Mouse (Mus musculus): ENCODE results near the gene Ergic1.

Ergic1 gene

DNA sequence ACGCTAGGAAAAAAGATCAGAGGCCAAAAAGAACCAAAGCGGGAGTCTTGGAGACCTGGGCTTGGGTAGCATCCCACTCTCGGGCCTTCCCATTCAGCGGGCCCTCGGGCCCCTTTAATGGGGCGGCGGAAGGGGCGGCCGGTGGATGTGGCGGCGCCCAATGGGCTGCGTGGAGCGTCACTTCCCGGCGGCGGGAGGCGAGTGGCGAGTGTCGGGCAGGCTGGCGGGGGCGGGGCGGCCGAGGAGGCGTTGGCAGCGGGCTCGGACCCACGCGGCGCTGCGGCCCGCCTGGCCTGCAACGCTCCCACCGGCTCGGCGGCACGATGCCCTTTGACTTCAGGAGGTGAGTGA, at the start of gene Ergic1:
TSS of gene Ergic1 (plus strand) at position 200 of the 351 bp plus-strand sequence.
- DNase-seq: peak; percentile 83 to 89

DNA sequence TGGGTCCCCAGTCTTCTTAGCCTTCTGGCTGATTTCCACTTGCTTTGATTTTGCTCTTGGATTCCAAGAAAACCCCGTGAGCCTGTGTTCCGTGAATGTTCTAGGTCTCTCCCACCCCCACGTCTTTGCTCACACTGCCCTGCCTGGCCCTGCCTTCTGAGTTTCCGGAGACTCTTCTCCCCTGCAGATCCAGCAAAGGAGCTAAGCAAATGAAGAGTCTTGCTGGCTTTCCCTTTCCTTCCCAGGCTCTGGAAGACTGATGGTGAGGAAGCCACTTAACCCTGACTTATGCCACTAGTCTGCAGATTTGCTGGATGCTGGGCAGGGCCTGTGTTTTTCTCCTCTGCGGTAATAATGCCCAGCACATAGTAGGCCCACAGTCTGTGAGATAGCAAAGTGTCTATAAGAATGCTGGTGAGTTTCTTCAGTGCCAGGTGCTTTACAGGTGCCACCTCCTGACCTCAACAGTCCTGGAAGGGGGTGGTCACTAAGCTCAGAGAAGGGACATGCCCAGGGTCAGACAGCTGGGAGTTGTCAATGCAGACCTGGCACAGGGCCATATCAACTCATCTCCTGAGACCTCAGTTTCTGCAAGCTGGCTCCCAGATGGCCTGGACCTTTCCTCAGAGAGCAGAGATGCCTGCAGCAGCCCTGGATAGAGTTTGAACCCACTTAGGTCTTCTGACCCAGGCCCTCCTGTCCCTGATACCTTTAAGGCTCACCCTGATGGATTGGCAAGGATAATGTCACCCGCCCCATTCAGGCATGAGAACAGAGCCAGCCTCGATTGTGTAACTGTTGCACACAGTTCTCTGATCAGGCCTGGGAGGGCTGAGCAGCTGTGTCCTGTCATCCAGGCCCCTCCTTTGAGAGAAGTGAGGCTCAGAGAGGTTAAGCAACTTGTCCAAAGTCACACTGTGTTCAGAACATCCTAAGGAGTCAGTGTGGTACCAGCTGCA, 49.2 kb upstream of the Ergic1 start:
- no peak for DNase-seq

DNA sequence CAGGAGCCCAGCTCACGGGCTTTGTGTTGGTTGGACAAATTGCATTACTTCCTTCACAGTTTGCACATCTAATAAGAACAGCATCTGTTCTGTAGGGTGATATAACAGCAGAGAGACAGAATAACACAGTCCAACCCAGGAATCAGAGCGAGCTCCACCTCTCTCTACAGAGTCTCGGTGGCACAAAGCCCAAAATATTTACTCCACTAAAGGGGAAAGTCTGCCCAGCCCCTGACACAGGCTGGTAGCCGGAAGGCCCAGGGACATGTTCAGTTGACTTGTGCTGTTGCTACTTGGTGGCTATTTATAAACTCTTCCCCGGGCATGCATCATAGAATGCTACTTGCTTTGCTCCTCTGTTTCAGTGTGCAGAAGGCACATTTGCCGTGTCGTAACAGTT, 48.3 kb upstream of the Ergic1 start:
- no peak for DNase-seq

DNA sequence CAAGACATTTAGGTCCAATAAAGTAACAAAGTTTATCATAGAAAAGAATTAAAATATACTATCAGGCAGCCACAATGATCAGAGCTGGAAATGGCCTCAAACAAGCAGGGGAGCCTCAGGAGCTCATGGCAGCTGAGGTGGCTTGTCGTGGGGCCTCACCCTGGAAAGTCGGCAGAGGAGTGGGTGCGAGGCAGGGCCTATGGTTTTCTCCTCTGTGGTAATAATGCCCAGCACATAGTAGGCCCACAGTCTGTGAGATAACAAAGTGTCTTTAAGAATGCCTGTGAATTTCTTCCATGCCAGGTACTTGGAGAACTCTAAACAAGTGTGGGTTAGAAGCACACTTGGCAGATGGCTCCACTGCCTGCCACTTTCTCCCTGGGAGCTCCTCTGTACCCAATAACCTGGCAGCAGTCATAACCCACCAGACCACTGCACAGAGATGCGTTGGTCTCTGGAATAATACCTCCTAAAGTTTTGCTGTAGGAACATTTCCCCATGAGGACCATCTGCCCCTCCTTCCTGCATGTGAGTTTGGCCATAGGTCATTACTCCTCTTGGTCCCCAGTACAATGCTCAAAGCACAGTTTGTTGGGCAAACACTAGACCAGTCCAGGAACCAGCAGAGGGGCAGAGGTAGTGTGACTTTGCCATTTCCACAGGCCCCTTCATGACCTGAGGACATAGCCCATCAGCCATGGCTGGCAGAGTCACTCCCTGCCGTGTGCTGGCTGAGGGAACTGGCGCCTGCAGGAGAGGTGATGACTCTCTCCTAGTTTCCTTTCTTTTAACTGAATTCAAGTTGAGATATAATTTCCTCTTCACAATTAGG, 47.6 kb upstream of the Ergic1 start:
- no peak for DNase-seq

DNA sequence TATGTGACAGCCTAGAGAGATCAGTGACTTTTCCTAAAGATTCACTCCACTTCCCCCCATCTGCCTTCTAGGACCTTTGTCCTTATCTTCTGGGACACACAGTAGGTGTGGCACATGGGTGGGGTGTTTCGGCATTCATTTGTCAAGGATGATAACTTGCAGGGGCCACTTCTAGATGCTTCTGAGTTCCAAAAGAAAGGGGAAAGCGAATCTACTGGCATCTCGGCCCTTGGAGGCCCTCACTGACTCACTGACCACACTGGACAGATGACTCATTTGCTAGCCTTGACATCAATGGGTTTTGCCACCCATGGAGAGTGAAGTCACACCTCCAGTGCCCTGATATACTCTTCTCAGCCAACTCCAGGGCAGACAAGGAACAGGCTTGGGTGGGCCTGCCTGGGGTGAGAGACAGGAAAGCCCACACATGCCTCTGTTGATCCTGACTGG, 46.7 kb upstream of the Ergic1 start:
- DNase-seq: no peak

DNA sequence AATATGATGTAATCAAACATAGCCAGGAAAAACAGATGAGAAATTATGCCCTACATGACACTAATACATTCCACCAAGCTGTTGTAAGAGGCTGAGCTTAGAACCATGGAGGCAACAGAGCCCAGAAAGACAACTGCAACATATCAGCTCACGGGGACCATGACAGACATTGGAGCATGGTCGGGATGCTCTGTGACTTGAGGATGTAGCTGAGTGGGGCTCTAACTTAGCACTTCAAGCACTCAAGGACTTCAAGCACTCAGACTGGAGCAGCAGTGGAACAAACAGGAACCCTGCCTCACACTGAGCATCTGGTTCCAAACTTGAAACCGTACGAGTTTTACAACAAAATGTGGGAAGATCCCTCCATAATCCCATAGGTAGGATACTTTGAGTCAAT, 45.6 kb upstream of the Ergic1 start:
- DNase-seq: no peak

DNA sequence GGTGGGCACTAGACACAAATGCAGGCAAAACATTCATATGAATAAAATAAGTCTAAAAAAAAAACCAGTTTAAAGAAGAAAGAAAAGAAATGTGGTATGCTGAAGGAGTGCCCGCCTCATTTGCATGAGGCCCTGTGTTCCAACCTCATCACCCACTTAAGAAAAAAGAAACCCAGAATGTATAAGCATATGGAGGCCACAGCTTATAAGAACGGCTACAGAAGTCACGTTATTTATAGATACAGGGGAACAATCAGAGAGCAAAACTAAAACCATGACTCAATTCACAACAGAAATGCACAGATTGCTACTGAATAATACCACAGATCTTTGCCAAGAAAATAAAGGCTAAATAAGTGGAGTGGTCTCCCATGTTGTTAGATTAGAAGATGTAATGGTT, 43.0 kb upstream of the Ergic1 start:
- DNase-seq: no peak

DNA sequence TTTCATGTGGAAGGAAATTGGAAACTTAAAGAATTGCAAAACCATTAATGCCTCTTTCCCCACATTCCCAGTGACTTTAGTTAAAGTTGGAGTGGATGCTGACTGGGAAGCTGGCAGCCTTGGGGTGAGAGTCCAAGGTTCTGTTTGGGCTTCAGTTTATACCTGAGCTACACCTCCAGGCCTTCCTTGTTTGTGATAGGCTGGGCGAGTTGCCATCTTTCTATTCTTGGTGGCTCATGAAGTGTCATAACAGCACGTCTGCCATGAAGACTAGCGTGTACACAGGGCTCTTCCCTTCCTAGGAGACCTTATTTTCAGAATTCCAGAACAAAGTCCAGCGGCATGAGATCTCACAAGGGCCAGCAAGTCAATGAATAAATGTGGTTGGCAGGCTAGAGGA, 38.6 kb upstream of the Ergic1 start:
- no peak for DNase-seq

DNA sequence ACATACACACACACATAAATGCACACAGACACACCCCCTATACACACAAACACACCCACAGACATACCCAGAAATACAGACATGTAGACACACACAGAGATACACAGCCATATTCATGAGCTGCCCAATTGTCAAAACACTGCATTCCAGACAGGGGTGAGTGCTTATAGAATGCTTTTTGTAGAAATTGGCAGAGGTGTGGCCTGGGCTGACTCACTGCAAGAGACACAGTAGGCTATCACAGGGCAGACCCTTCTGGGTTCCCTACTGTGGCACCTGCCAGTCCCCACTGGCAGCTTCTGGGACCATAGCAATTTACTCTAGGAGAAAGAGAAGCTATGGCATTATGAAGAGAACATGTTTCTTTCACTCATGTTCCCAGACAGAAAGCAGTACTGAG, 37.0 kb upstream of the Ergic1 start:
- DNase-seq: no peak

DNA sequence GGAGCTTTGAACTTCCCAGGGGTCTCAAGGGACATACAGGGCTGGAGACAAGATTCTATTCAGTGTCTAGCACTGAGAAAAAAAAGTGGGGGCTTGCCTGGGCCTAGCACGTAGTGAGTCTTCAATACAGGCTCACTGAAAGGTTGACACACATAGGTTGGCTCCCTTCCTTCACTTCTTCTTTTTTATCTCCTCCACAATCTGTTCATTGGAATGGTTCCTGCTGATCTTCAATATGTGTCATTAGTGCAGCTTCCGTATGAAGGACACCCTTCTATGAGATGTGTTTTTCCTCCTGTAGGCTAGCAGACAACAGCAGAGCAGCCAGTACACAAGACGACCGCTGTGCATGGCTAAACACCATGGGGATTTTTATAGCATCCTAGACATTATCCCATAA, 36.5 kb upstream of the Ergic1 start:
- no peak for DNase-seq

DNA sequence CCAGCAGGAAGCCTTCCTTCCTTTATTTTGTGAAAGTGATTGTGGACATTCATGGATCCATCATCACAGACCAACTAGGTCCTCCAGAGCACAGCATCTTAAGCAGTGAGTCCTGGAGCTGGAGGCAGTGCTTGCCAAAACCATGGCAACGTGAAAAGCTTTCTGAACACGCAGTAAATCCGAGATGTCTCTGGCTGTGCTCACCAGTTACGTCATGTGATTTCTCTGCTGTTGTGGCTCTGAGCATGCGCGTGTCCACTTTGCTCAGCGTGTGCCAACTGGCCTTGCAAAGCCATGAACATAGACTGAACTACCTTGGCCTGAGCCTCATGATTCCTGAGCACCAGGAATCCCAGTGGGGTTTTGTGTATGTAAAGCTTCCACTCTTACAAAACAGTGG, 36.0 kb upstream of the Ergic1 start:
- no peak for DNase-seq

DNA sequence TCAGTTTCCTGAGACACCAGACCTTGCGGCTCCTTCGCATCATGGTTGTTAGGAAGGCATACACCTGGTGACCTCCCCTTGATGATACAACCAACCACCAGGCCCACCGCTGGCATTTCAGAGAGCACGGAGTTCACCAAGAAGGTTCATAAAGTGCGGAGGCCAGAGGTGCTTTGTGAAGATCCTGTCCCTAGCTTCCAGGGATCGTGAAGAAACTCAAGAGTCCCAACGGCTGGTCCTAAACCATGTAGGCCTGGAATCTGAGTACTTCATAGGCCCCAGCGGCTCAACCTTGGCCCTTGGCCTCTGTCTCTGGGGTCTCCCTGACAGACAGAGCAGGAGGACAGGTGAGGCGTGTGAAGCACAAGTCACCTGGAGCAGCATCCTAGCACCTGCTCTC, 34.0 kb upstream of the Ergic1 start:
- no peak for DNase-seq

DNA sequence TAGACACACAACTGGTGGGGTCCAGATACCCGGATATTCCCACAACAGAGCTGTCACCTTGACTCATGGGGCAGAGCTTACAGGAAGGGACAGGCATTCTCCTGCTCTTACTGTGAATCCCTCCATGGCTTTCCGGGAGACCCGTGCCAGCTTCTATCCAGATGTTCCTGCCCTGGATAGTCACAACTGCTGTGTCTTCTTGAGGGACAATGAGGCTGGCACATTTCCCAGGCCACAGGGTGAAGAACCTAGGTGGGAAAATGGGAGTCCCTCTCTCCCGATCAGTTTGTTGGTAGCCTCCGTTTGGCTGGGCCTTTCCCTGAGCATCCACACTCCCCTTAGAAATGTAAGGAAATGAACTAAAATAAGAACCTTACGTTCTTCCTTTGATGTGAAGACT, 32.5 kb upstream of the Ergic1 start:
- no peak for DNase-seq

DNA sequence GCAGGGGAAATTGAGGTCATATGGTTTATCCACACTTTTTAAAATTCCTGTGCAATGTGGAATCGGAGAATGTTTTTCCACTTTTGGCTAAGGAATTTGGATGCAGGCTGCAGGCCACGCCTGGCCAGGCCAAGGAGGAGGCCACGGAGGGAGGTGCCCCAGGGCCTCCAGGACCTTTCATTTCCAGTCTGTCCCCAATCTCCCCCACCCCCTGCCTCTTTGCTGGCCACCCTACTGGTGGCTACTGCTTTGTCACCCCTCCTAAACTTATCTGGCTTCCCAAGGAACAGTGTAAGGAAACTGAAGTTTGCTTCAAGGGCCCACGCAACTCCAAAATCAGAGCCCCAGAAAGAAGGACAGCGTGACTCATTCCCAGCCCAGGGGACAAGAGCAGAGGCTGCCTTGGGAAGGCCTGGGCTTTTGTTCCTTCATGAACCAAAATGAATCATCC, 31.5 kb upstream of the Ergic1 start:
- no peak for DNase-seq

DNA sequence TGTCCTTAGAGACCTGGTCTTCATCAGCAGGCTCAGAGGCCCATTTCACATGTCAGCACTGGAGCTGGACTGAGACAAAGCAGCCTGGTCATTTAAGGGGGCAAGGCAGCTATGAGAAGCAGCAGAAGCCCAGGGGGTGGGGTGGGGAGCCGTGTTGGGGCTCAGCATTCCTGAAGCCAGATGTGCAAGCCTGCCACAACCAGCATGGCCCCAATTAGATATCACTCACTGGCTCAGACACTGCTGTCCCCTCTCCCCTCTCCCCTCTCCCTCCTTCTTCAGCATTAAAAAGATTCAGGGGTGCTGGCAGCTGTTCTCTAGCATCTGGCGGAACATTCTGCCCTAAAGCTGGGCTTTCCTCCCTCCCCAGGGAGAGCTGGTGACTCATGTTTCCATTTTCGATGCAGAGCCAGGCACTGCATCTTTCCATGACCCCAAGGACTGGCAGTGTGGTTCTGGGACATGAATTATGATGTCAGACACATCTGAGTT, 30.7 kb upstream of the Ergic1 start:
- no peak for DNase-seq

DNA sequence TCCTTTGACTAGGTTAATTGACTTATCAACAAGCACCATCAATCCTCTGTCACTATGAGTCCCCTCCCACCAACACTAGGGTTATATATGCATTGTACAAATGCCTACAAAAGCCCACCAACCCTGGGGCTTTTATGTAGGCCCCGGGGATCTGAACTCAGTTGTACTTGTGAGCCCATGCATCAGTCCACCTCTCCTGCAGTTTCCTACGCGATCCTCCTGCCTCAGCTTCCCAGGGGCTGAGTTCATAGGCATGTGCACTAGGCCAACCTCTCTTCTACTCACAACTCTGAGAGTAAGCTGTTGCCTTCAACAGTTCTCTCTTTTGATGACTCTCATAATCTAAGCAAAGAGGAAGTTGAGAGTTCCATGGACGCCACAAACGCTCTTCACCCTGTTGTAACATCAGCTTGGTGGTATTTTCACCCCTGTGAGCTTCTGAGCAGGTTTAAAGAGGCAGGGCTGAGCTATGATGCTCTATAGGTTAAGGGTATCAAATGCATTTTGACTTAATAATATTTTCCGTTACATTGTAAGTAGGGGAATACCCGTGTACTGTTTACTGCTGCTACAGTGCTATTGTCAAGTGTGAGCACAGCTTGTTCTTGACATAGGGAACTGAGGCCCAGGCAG, 29.8 kb upstream of the Ergic1 start:
- DNase-seq: no peak

DNA sequence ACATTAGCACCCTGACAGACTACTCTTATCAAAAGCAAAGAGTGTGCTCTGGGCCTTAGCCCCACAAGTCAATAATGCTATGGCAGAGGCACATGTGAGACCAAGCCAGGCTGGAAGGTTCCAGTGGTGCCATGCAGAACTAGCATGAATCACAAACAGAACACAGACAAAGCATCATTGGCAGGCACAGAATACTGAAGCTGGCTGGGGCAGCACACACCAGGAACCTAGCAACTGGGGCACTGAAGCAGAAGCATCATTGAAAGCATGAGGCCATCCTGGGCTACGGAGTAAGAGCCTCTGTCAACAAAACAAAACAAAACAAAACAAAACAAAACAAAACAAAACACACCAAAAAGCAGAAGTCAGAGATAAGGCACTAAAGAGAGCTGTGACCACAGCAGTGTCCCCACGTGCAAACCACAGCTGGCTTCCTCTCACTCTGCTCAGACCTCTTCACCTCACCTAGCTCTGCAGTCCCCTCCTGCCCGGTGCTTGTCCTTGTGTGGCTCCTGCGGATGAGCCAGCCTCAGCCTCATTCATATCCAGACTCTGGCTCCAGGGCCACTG, 28.7 kb upstream of the Ergic1 start:
- peak; percentile 34 to 43 for DNase-seq

DNA sequence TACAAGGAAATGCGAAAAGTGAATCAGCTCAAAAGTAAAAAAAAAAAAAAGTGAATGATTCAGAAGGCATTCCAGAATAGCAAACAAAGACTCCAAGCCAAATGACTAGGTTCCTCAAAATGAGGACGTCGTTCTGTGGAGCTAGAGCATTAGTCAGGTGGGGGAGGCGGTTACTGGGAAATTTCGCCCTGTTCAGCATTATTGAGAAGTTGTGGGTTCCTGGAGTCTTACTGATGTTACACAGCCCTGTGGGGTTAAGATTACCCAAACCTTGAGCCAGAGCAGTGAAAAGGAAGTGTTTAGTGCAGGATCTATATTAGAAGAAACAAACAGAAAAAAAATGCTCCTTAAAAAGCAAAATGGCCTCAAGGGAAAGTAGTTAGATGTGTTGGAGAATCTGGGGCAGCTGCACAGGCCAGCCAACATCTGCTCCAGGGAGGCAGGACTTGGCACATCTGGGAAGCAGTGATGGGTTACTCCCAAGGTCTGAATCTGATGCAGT, 27.4 kb upstream of the Ergic1 start:
- no peak for DNase-seq

DNA sequence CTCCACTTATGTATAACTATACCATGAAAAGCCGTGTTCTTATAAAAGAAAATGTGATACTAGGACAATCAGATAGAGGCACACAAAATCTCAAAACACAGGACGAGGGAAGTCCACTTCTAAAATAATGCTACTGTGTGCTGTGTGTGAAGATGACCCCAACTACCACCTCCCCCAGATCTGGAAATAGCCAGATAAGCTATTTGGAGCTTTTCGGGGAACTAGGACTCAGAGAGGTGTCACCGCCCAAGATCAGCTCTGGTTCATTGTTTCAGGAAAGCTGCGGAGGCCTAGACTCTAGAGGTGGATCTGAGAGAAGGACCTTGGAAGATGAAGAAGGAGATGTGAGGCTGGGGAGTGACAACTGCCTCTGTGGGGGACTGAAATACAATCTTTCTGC, 26.6 kb upstream of the Ergic1 start:
- no peak for DNase-seq

DNA sequence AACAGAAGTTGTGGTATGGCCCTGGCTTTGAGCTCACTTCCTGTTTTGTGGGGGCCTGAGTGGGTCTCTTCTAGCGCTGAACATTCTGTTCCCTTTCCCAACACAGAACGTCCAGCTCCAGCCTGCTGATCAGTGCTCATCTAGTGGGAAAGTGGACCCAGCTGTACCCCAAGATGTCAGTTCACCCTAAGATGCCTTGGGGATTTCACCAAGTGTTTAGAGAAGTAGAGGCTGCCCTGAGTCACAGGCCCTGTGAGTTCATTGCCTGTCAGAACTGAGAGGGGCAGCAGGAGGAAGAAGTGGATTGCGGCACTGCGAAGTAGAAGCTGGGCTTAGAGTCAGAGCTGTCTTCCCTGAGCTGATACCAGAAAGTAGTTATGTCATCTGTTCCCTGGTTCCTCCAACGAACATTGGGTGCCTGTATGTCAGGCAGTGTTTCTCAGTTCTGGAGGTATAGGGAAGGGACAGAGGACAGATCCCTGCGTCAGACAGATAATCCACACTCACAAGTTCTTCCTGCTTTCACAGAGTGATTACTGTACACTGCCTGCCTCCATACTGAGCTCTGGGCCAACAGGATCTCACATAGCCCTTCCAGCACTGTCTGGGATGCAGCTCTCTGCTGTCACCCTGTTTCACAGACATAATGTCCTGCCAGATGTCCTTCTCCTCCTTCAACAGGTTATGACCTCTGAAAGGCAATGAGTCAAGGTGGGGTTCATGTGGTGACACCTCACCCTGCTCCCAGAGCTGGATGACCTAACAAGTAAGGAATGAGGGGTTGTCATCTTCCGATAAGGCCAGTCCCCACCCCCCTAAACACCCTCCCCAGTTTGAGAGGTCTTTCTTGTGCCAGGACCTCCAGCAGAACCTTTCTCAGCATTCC, 25.8 kb upstream of the Ergic1 start:
- DNase-seq: no peak

DNA sequence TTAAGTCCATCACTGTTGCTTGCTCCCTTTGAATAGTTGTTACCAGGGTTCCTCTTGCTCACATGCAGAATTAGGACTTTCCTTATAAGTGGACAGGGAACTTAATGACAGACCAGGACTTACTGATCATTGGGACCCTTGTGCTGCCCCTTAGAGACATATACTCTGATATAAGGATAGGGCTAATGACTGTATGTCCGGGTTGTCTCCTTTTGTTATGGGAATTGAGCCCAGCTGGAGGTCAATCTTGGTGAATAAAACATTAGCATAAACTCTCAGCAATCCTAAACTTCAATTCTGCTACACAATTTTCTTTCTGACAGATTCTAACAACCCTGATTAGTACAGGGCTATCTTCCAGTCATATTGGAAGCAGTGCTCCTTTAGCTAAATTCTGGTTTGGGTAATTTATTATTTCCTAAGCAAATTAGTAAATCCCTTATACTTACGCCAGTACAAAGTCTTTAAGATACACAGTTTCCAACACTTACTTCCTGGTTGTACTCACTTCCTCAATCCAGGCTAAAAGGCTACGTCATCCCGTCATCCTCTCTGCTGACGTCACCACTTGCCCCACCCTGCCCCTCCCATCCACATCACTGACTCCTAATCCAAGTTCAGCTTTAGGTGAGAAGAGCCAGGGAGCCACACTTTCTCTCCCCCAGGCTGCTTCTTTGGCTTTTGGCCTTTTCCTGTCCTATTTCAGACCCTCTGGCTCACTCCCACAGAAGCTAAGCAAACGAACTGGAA, 23.4 kb upstream of the Ergic1 start:
- DNase-seq: no peak

Data from spleen, adult 18-20 months (tissue).